Comparison of ENCODE assay signal across 8 mouse cellular contexts in genomic region chr1:155098486-155099279, GRCm38 (mm10). TPM values are rescaled to one million over a fixed set of nuclear protein-coding genes. Genes with fewer than 3 reads are reported as not detected.
DNase-seq lines count a peak whose midpoint lies in the region; ATAC-seq and TF ChIP-seq lines count a peak whose summit lies in the region.

No protein-coding gene starts in this region.

- H3K4me3 ChIP-seq in forebrain, embryonic 13.5 days = peak overlapping the region; percentile 98
- H3K4me3 ChIP-seq in hindbrain, embryonic 10.5 days = peak overlapping the region; percentile 93
- H3K4me3 ChIP-seq in megakaryocyte, embryonic 14.5 days (replicated peaks) = peak overlapping the region; percentile 99

- H3K9me3 ChIP-seq in forebrain, embryonic 13.5 days (replicated peaks) = no peaks in the 10 kb centered on the region
- H3K9me3 ChIP-seq in hindbrain, embryonic 10.5 days = no peaks in the 10 kb centered on the region
- no peaks in the 10 kb centered on the region for H3K9me3 ChIP-seq in megakaryocyte, embryonic 14.5 days

- ATAC-seq in forebrain, embryonic 13.5 days = peak; percentile 52

- H3K4me1 ChIP-seq in forebrain, embryonic 13.5 days = peaks cover 44% of the 10 kb centered on the region
- H3K4me1 ChIP-seq in hindbrain, embryonic 10.5 days (replicated peaks) = peaks cover 26% of the 10 kb centered on the region
- H3K4me1 ChIP-seq in megakaryocyte, embryonic 14.5 days = peaks cover 26% of the 10 kb centered on the region

- peak overlapping the region; percentile 81 for H3K27ac ChIP-seq in forebrain, embryonic 13.5 days
- H3K27ac ChIP-seq in hindbrain, embryonic 10.5 days = peak overlapping the region; percentile 99

- peak overlapping the region; percentile 69 for H3K4me2 ChIP-seq in forebrain, embryonic 13.5 days

- TF ChIP-seq POLR2A in brain, embryonic 14.5 days (IDR thresholded peaks at IDR 0.05; ENCODE audit: borderline replicate concordance, extremely low read depth, insufficient read depth, insufficient read length, poor library complexity, severe bottlenecking) = no peak

- 1% methylated on average over 69 of the region's 93 CpGs for WGBS in forebrain, embryonic 13.5 days
- WGBS in hindbrain, embryonic 10.5 days = under 1% methylated on average over 93 of the region's 93 CpGs

- H3K9ac ChIP-seq in forebrain, embryonic 13.5 days = peak overlapping the region; percentile 100

- H3K27me3 ChIP-seq in forebrain, embryonic 13.5 days = no peaks in the 10 kb centered on the region
- H3K27me3 ChIP-seq in hindbrain, embryonic 10.5 days (ENCODE audit: insufficient read depth, poor library complexity, severe bottlenecking) = peaks cover 8% of the 10 kb centered on the region; the same call in 1 of the 2 replicates
- peaks cover 3% of the 10 kb centered on the region for H3K27me3 ChIP-seq in megakaryocyte, embryonic 14.5 days (replicated peaks)

- H3K36me3 ChIP-seq in forebrain, embryonic 13.5 days (ENCODE audit: poor library complexity, severe bottlenecking) = peaks cover 6% of the 10 kb centered on the region; the same call in 1 of the 2 replicates
- H3K36me3 ChIP-seq in hindbrain, embryonic 10.5 days = peaks cover 13% of the 10 kb centered on the region; the same call in 1 of the 2 replicates
- peaks cover 13% of the 10 kb centered on the region for H3K36me3 ChIP-seq in megakaryocyte, embryonic 14.5 days (replicated peaks; ENCODE audit: low read length)

- TF ChIP-seq CTCF in brain, embryonic 14.5 days (IDR thresholded peaks at IDR 0.05; ENCODE audit: borderline replicate concordance, extremely low read depth, insufficient read depth, insufficient read length) = no peak

- DNase-seq in Muller cell, postnatal 12 days (ENCODE audit: inconsistent ontology term) = peak; percentile 67
- peak; percentile 60 for DNase-seq in brain, embryonic 14.5 days (ENCODE audit: low read depth)
- no peak for DNase-seq in hindbrain, embryonic 10.5 days (ENCODE audit: low spot score)
- peak; percentile 57 to 61 for DNase-seq in layer of hippocampus, postnatal 36 days
- peak; percentile 34 for DNase-seq in skeletal muscle tissue, adult 2 months (ENCODE audit: low read depth, low spot score)
- DNase-seq in yolk sac, embryonic 10.5 days (ENCODE audit: low spot score) = peak; percentile 55

RNA-seq across cellular contexts. Expression of gene Ier5, which starts 0.8 kb away (rescaled TPM):
- 34.8 and 52.4 TPM in 2 replicates for polyA plus RNA-seq in brain, embryonic 14.5 days (2012; rRNA removed)
- 8.6 and 12.2 TPM in 2 replicates for polyA plus RNA-seq in forebrain, embryonic 13.5 days (2015; fragmentation: Nextera tagmentation; extraction: Ambion mirVana)
- 4.1 and 7.0 TPM in 2 replicates for polyA plus RNA-seq in hindbrain, embryonic 10.5 days (2016; fragmentation: Nextera tagmentation; extraction: Ambion mirVana)
- total RNA-seq in layer of hippocampus, postnatal 36 days (2021) = 10 to 100 TPM; 26.5 to 30.6 TPM
- polyA plus RNA-seq in megakaryocyte, embryonic 14.5 days (2012; ENCODE audit: insufficient read depth, low replicate concordance) = 33.6 and 49.8 TPM in 2 replicates

RNA-seq across cellular contexts. Expression of gene Mr1, which starts 47.9 kb away (rescaled TPM):
- polyA plus RNA-seq in brain, embryonic 14.5 days (2012; rRNA removed) = 0.64 and 1.7 TPM in 2 replicates
- 0.50 and 0.52 TPM in 2 replicates for polyA plus RNA-seq in forebrain, embryonic 13.5 days (2015; fragmentation: Nextera tagmentation; extraction: Ambion mirVana)
- 0.55 and 1.1 TPM in 2 replicates for polyA plus RNA-seq in hindbrain, embryonic 10.5 days (2016; fragmentation: Nextera tagmentation; extraction: Ambion mirVana)
- 1 to 10 TPM; 1.4 to 2.5 TPM for total RNA-seq in layer of hippocampus, postnatal 36 days (2021)
- 1.1 TPM in 1 of 2 replicates, not detected in the other for polyA plus RNA-seq in megakaryocyte, embryonic 14.5 days (2012; ENCODE audit: insufficient read depth, low replicate concordance)

RNA-seq across cellular contexts. Expression of gene Stx6, which starts 59.8 kb away (rescaled TPM):
- polyA plus RNA-seq in brain, embryonic 14.5 days (2012; rRNA removed) = 115 and 116 TPM in 2 replicates
- polyA plus RNA-seq in forebrain, embryonic 13.5 days (2015; fragmentation: Nextera tagmentation; extraction: Ambion mirVana) = 114 and 115 TPM in 2 replicates
- polyA plus RNA-seq in hindbrain, embryonic 10.5 days (2016; fragmentation: Nextera tagmentation; extraction: Ambion mirVana) = 84.4 and 101 TPM in 2 replicates
- total RNA-seq in layer of hippocampus, postnatal 36 days (2021) = 100 to 1,000 TPM; 120 to 122 TPM
- polyA plus RNA-seq in megakaryocyte, embryonic 14.5 days (2012; ENCODE audit: insufficient read depth, low replicate concordance) = 110 and 143 TPM in 2 replicates
